Mouse (Mus musculus) left cerebral cortex, adult 2 months (tissue): ENCODE measurements around the gene Fip1l1. TPM values are rescaled to one million over a fixed set of nuclear protein-coding genes. Genes with fewer than 3 reads are reported as not detected.

Experiments used
- DNase-seq, 2 experiments: peaks; one replicate each; pipeline ENCODE4 v3.0.0; 2021 to 2022; ENCODE audit warnings: low spot score in 2 of 2, mixed read lengths in 1 of 2; ENCODE audit errors: extremely low spot score in 1 of 2
- H3K27ac ChIP-seq: fragments of 200-600 bp; 2 replicates; pipeline ENCODE4 v1.8.1; 2022
- H3K4me3 ChIP-seq: fragments of 200-600 bp; 2 replicates; pipeline ENCODE4 v1.8.1; 2022
- CTCF ChIP-seq: fragments of 200-600 bp; IDR thresholded peaks from 2 replicates; pipeline ENCODE4 v1.8.1; 2022; ENCODE audit warnings: antibody characterized with exemption, mild to moderate bottlenecking, moderate library complexity
- intact Hi-C: fragments of 180-260 bp; cut with DNase I; formaldehyde crosslinking; loops from one replicate; pipeline ENCODE4 v1.15.1; 2025
- total RNA-seq, 2 experiments: library from RNA; stranded (reverse); gene quantifications; 2 replicates each; pipeline ENCODE4 v1.2.3; 2021

The Fip1l1 gene
- total RNA-seq, 2 experiments from 2014 or later: 62.6 to 64.3 TPM

- TF ChIP-seq CTCF: no peak
- intact Hi-C loops: loop anchor here (2.0 to 10.0 kb wide), 2 partner anchors 303 to 539 kb away; no protein-coding TSS in a partner anchor
Observed at GRCm38 (mm10) chr5:74617816-74618572, 82.7 kb downstream of the Fip1l1 start.

GRCm38 (mm10) chr5:74618573-74619059 lies 83.4 kb downstream of the Fip1l1 start:
- peak; percentile 76 for TF ChIP-seq CTCF
- H3K27ac ChIP-seq: no peak overlapping the region
- intact Hi-C loops: loop anchor here (2.0 to 10.0 kb wide), 2 partner anchors 304 to 538 kb away; no protein-coding TSS in a partner anchor
- DNase-seq: peak in 1 of 2 experiments; percentile 25
- H3K4me3 ChIP-seq: no peak overlapping the region

More at GRCm38 (mm10) chr5:74617816-74618572, 82.7 kb downstream of the Fip1l1 start:
- no peak overlapping the region for H3K27ac ChIP-seq
- no peak overlapping the region for H3K4me3 ChIP-seq
- DNase-seq: no peak

GRCm38 (mm10) chr5:74621691-74622470 lies 86.6 kb downstream of the Fip1l1 start:
- intact Hi-C loops: no loop called here
- TF ChIP-seq CTCF: no peak
- H3K4me3 ChIP-seq: no peak overlapping the region
- no peak for DNase-seq
- H3K27ac ChIP-seq: no peak overlapping the region

- no peak for TF ChIP-seq CTCF
- Histone ChIP-seq H3K27ac (no peak overlapping the region), H3K4me3 (no peak overlapping the region)
- DNase-seq: no peak
- intact Hi-C loops: no loop called here
Observed at GRCm38 (mm10) chr5:74623316-74624000, 88.2 kb downstream of the Fip1l1 start.

- no peak for TF ChIP-seq CTCF
- intact Hi-C loops: no loop called here
- Histone ChIP-seq H3K27ac (no peak overlapping the region), H3K4me3 (no peak overlapping the region)
- no peak for DNase-seq
Observed at GRCm38 (mm10) chr5:74624385-74624784, 89.1 kb downstream of the Fip1l1 start.

- no peak for TF ChIP-seq CTCF
- no peak overlapping the region for H3K27ac ChIP-seq
- no peak for DNase-seq
- intact Hi-C loops: no loop called here
- no peak overlapping the region for H3K4me3 ChIP-seq
Observed at GRCm38 (mm10) chr5:74628001-74628400, 92.8 kb downstream of the Fip1l1 start.

GRCm38 (mm10) chr5:74632369-74633114 lies 97.3 kb downstream of the Fip1l1 start:
- no peak overlapping the region for H3K27ac ChIP-seq
- no peak for TF ChIP-seq CTCF
- no peak for DNase-seq
- intact Hi-C loops: no loop called here
- no peak overlapping the region for H3K4me3 ChIP-seq

- Histone ChIP-seq H3K27ac (no peak overlapping the region), H3K4me3 (no peak overlapping the region)
- no peak for TF ChIP-seq CTCF
- intact Hi-C loops: no loop called here
- DNase-seq: no peak
Observed at GRCm38 (mm10) chr5:74633453-74633852, 98.2 kb downstream of the Fip1l1 start.

- Histone ChIP-seq H3K4me3 (no peak overlapping the region), H3K27ac (no peak overlapping the region)
- DNase-seq: no peak
- intact Hi-C loops: no loop called here
- no peak for TF ChIP-seq CTCF
Observed at GRCm38 (mm10) chr5:74634391-74634790, 99.1 kb downstream of the Fip1l1 start.

- no peak overlapping the region for H3K4me3 ChIP-seq
- no peak for TF ChIP-seq CTCF
- intact Hi-C loops: no loop called here
- DNase-seq: peak in 1 of 2 experiments; percentile 22
- no peak overlapping the region for H3K27ac ChIP-seq
Observed at GRCm38 (mm10) chr5:74639516-74639915, 104.3 kb downstream of the Fip1l1 start.

GRCm38 (mm10) chr5:74640504-74640903 lies 105.3 kb downstream of the Fip1l1 start:
- H3K4me3 ChIP-seq: no peak overlapping the region

More at GRCm38 (mm10) chr5:74640504-74640903, 105.3 kb downstream of the Fip1l1 start:
- no peak for TF ChIP-seq CTCF
- intact Hi-C loops: loop anchor here (5.0 kb wide), 1 partner anchor 512 kb away; the partner anchor contains the start of gene Pdgfra
- no peak for DNase-seq
- H3K27ac ChIP-seq: no peak overlapping the region
